Mouse (Mus musculus) neural tube, embryonic 14.5 days (tissue): ENCODE measurements around the gene Mettl16. TPM values are rescaled to one million over a fixed set of nuclear protein-coding genes. Genes with fewer than 3 reads are reported as not detected.
A peak's percentile ranks its signal among the peaks of the same experiment; 100 is the strongest.

Experiments used
- ATAC-seq: fragments of 200-750 bp; cut with Nextera tagmentation; 2 replicates; pipeline ENCODE4 v1.8.0; 2017; ENCODE audit warnings: low read depth, mild to moderate bottlenecking, moderate TSS enrichment, moderate library complexity
- H3K27ac ChIP-seq: fragments of 300-500 bp; sonication (generic); 2 replicates; pipeline ENCODE4 v1.5.1; 2014; ENCODE audit warnings: low read depth, mild to moderate bottlenecking, control low read depth, low read length, moderate library complexity, mixed read lengths
- H3K27me3 ChIP-seq: fragments of 300-500 bp; sonication (generic); 2 replicates; pipeline ENCODE4 v1.6.1; 2014; ENCODE audit warnings: low read length; ENCODE audit not compliant: control insufficient read depth, insufficient read depth
- H3K36me3 ChIP-seq: fragments of 300-500 bp; sonication (generic); 2 replicates; pipeline ENCODE4 v1.6.1; 2014; ENCODE audit warnings: low read length, mixed read lengths; ENCODE audit not compliant: control insufficient read depth, insufficient read depth
- H3K4me1 ChIP-seq: fragments of 300-500 bp; sonication (generic); 2 replicates; pipeline ENCODE4 v1.6.1; 2014; ENCODE audit warnings: low read length; ENCODE audit not compliant: control insufficient read depth, insufficient read depth
- H3K4me2 ChIP-seq: fragments of 300-500 bp; sonication (generic); 2 replicates; pipeline ENCODE4 v1.6.1; 2014; ENCODE audit warnings: mild to moderate bottlenecking, low read depth, low read length, control low read depth
- H3K4me3 ChIP-seq: fragments of 300-500 bp; sonication (generic); 2 replicates; pipeline ENCODE4 v1.5.1; 2014; ENCODE audit warnings: low read depth, low read length, control low read depth, mixed read lengths
- H3K9ac ChIP-seq: fragments of 300-500 bp; sonication (generic); replicated peaks from 2 replicates; pipeline ENCODE4 v1.6.1; 2014; ENCODE audit warnings: low read depth, mild to moderate bottlenecking, control low read depth, low read length, mixed read lengths
- H3K9me3 ChIP-seq: fragments of 300-500 bp; sonication (generic); 2 replicates; pipeline ENCODE4 v1.6.1; 2016; ENCODE audit warnings: low read length; ENCODE audit not compliant: control insufficient read depth
- WGBS: fragments of 180-500 bp; shearing (Covaris S2); extraction: QIAGEN DNeasy Blood & Tissue Kit; methylation state at CpG from one replicate; pipeline ENCODE4 v1.1.7; 2014; 5-methylcytosine and 5-hydroxymethylcytosine counted together
- polyA plus RNA-seq: library from polyadenylated mRNA; unstranded; fragments of >200 nt; fragmentation: Nextera tagmentation; extraction: Ambion mirVana; gene quantifications from 2 replicates; pipeline ENCODE4 v1.2.1, GENCODE M21; 2014

The Mettl16 gene
- polyA plus RNA-seq, 1 experiment from 2014 or later, result 33.9 TPM

DNA sequence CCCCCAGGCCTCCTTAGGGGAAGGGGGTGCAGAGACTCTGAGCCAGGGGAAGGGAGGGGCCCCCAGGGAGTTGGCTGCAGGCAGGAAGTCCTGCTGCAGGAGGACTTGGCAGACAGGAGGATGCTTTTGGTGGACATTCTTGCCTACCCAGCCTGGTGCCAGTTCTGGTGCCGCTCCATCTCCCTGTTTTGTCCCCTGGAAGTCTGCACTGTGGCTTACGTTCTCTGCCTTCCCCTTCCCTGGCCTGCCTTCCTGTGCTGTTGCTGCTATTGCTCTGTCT lies 72.7 kb downstream of the Mettl16 start:
- peaks cover 23% of the 10 kb centered on the region for H3K36me3 ChIP-seq
- no peak for ATAC-seq

GRCm38 (mm10) chr11:74843761-74844160 lies 73.1 kb downstream of the Mettl16 start:
- Histone ChIP-seq H3K27ac (no peak overlapping the region), H3K4me3 (no peak overlapping the region), H3K36me3 (peaks cover 23% of the 10 kb centered on the region), H3K9me3 (no peaks in the 10 kb centered on the region), H3K27me3 (no peaks in the 10 kb centered on the region), H3K9ac (no peak overlapping the region), H3K4me2 (no peak overlapping the region), H3K4me1 (0 out of 2 replicates have a peak, but pooled peaks cover 4% of the 10 kb centered on the region)
- ATAC-seq, result no peak
- 69% methylated on average over 5 of the region's 5 CpGs for WGBS

More for the DNA sequence above, 72.7 kb downstream of the Mettl16 start:
- H3K27ac ChIP-seq, result no peak overlapping the region
- H3K27me3 ChIP-seq, result no peaks in the 10 kb centered on the region
- no peaks in the 10 kb centered on the region for H3K9me3 ChIP-seq
- H3K4me2 ChIP-seq, result no peak overlapping the region
- no peak overlapping the region for H3K4me3 ChIP-seq
- 0 out of 2 replicates have a peak, but pooled peaks cover 4% of the 10 kb centered on the region for H3K4me1 ChIP-seq
- H3K9ac ChIP-seq, result no peak overlapping the region
- 85% methylated on average over 2 of the region's 2 CpGs for WGBS

- no peak overlapping the region for H3K9ac ChIP-seq
- 0 out of 2 replicates have a peak, but pooled peaks cover 4% of the 10 kb centered on the region for H3K4me1 ChIP-seq
- ATAC-seq, result no peak
- WGBS, result 65% methylated on average over 3 of the region's 3 CpGs
- H3K27me3 ChIP-seq, result no peaks in the 10 kb centered on the region
- no peaks in the 10 kb centered on the region for H3K9me3 ChIP-seq
- H3K27ac ChIP-seq, result no peak overlapping the region
- H3K4me2 ChIP-seq, result no peak overlapping the region
- peaks cover 24% of the 10 kb centered on the region for H3K36me3 ChIP-seq
- H3K4me3 ChIP-seq, result no peak overlapping the region
Measured at GRCm38 (mm10) chr11:74845784-74846183, 75.2 kb downstream of the Mettl16 start.

GRCm38 (mm10) chr11:74847919-74848521 lies 77.4 kb downstream of the Mettl16 start:
- ATAC-seq, result peak; percentile 68; the same call in 1 of the 2 replicates
- peaks cover 30% of the 10 kb centered on the region for H3K36me3 ChIP-seq
- no peaks in the 10 kb centered on the region for H3K9me3 ChIP-seq
- 5% methylated on average over 13 of the region's 13 CpGs for WGBS
- 0 out of 2 replicates have a peak, but pooled peaks cover 4% of the 10 kb centered on the region for H3K4me1 ChIP-seq
- 0 out of 2 replicates have a peak overlapping the region, but pooled peaks have one; percentile 18 for H3K9ac ChIP-seq
- H3K27ac ChIP-seq, result no peak overlapping the region
- H3K4me2 ChIP-seq, result no peak overlapping the region
- no peaks in the 10 kb centered on the region for H3K27me3 ChIP-seq
- no peak overlapping the region for H3K4me3 ChIP-seq

- Histone ChIP-seq H3K27ac (no peak overlapping the region), H3K4me1 (0 out of 2 replicates have a peak, but pooled peaks cover 4% of the 10 kb centered on the region), H3K27me3 (no peaks in the 10 kb centered on the region), H3K4me3 (no peak overlapping the region), H3K4me2 (no peak overlapping the region), H3K36me3 (peaks cover 22% of the 10 kb centered on the region), H3K9me3 (no peaks in the 10 kb centered on the region), H3K9ac (no peak overlapping the region)
- no peak for ATAC-seq
- 84% methylated on average over 14 of the region's 14 CpGs for WGBS
Measured at GRCm38 (mm10) chr11:74850998-74851661, 80.5 kb downstream of the Mettl16 start.

DNA sequence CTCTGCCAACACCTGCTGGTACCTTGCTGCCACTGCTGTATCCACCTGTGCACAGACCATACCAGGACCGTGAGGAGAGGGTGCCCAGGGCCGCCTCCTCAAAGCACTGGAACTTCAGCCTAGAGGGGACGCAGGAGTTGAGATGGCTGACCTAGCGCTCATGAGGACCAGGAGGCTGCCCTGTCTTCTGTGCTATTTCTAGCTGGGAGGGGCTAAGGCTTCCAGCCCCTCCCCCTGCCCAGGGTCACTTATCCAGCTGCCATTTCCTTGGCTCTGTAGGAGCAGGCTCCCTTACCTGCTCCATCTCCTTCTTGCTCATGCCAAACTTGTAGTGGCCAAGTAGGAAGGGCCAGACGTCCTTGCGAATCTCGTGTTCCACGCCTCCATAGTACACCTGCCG lies 87.1 kb downstream of the Mettl16 start:
- peaks cover 11% of the 10 kb centered on the region for H3K36me3 ChIP-seq
- WGBS, result 86% methylated on average over 9 of the region's 9 CpGs
- no peak overlapping the region for H3K4me3 ChIP-seq
- H3K27me3 ChIP-seq, result no peaks in the 10 kb centered on the region
- H3K27ac ChIP-seq, result no peak overlapping the region
- H3K4me2 ChIP-seq, result no peak overlapping the region
- no peaks in the 10 kb centered on the region for H3K9me3 ChIP-seq
- H3K9ac ChIP-seq, result no peak overlapping the region
- ATAC-seq, result no peak
- no peaks in the 10 kb centered on the region for H3K4me1 ChIP-seq

DNA sequence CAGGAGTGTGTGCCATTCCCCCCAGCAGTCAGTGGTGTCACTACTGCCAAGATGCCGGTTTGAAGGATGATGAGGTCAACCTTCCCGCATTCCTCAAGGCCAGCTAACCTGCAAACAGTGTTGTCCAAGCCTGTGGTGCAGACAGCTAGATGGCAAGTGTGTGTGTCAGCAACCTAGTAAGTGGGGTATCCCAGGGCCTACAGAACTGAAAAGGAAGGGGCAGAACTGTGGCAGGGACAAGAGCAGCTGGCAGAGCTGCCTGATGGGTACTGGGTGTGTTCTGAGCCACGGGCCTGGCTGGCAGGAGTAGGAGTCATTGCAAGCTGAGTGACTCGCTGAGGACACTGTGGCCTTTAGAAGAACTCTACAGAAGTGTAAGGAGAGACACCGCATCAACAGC lies 91.5 kb downstream of the Mettl16 start:
- Histone ChIP-seq H3K4me3 (no peak overlapping the region), H3K4me2 (no peak overlapping the region), H3K9me3 (no peaks in the 10 kb centered on the region), H3K27ac (no peak overlapping the region), H3K36me3 (peaks cover 10% of the 10 kb centered on the region), H3K9ac (no peak overlapping the region), H3K4me1 (no peaks in the 10 kb centered on the region), H3K27me3 (no peaks in the 10 kb centered on the region)
- no peak for ATAC-seq
- 94% methylated on average over 5 of the region's 5 CpGs for WGBS

- WGBS, result 36% methylated on average over 11 of the region's 11 CpGs
- H3K4me1 ChIP-seq, result no peaks in the 10 kb centered on the region
- no peak for ATAC-seq
Measured at GRCm38 (mm10) chr11:74863471-74863870, 92.8 kb downstream of the Mettl16 start.

GRCm38 (mm10) chr11:74864421-74864820 lies 93.8 kb downstream of the Mettl16 start:
- no peaks in the 10 kb centered on the region for H3K9me3 ChIP-seq
- H3K36me3 ChIP-seq, result peaks cover 16% of the 10 kb centered on the region
- no peak overlapping the region for H3K9ac ChIP-seq
- no peak overlapping the region for H3K4me2 ChIP-seq
- no peak overlapping the region for H3K4me3 ChIP-seq
- no peaks in the 10 kb centered on the region for H3K27me3 ChIP-seq
- no peak for ATAC-seq
- peaks cover 5% of the 10 kb centered on the region; the same call in 1 of the 2 replicates for H3K4me1 ChIP-seq
- 91% methylated on average over 9 of the region's 9 CpGs for whole genome bisulfite sequencing
- H3K27ac ChIP-seq, result no peak overlapping the region

More at GRCm38 (mm10) chr11:74863471-74863870, 92.8 kb downstream of the Mettl16 start:
- Histone ChIP-seq H3K36me3 (peaks cover 12% of the 10 kb centered on the region), H3K4me3 (no peak overlapping the region), H3K4me2 (no peak overlapping the region), H3K27me3 (no peaks in the 10 kb centered on the region), H3K27ac (no peak overlapping the region), H3K9me3 (no peaks in the 10 kb centered on the region), H3K9ac (no peak overlapping the region)
